Mouse (Mus musculus) G1E (cell line): ENCODE results near the gene Pkmyt1. TPM values are rescaled to one million over a fixed set of nuclear protein-coding genes. Genes with fewer than 3 reads are reported as not detected.

Source experiments
- ATAC-seq: 2 replicates; pipeline ENCODE4 v1.8.0; 2016; ENCODE audit warnings: mild to moderate bottlenecking; ENCODE audit not compliant: insufficient number of reproducible peaks, poor library complexity, low FRiP score, severe bottlenecking; ENCODE audit errors: extremely low read depth
- DNase-seq: peaks from one replicate; pipeline ENCODE4 v3.0.0; 2012; ENCODE audit warnings: low spot score
- H3K27me3 ChIP-seq: 2 replicates; pipeline ENCODE4 v1.6.1; 2012; ENCODE audit warnings: mild to moderate bottlenecking, low read length, inconsistent platforms; ENCODE audit not compliant: insufficient read depth
- H3K36me3 ChIP-seq: replicated peaks from 2 replicates; pipeline ENCODE3; 2012; ENCODE audit warnings: mild to moderate bottlenecking, inconsistent platforms
- H3K4me1 ChIP-seq: 2 replicates; pipeline ENCODE4 v1.6.1; 2012; ENCODE audit warnings: low read depth, low read length, inconsistent platforms, mixed read lengths; ENCODE audit not compliant: insufficient read depth
- H3K4me3 ChIP-seq: 2 replicates; pipeline ENCODE4 v1.5.1; 2012; ENCODE audit warnings: low read depth, mild to moderate bottlenecking, inconsistent platforms, low read length, moderate library complexity, mixed read lengths
- H3K9me3 ChIP-seq: replicated peaks from 2 replicates; pipeline ENCODE4 v1.6.1; 2012; ENCODE audit warnings: inconsistent platforms
- CTCF ChIP-seq: IDR thresholded peaks from 2 replicates; pipeline ENCODE4 v1.5.1; 2012; ENCODE audit warnings: low read depth, low read length, inconsistent platforms, mixed read lengths
- GATA1 ChIP-seq: IDR thresholded peaks from 2 replicates; pipeline ENCODE4 v1.6.1; 2012; ENCODE audit warnings: borderline replicate concordance, low read length, inconsistent platforms, mixed read lengths
- GATA2 ChIP-seq: IDR thresholded peaks from 2 replicates; pipeline ENCODE4 v1.6.1; 2012; ENCODE audit warnings: low read depth, low read length, inconsistent platforms, borderline replicate concordance
- POLR2AphosphoS5 ChIP-seq: IDR thresholded peaks from 2 replicates; pipeline ENCODE4 v1.6.1; 2012; ENCODE audit warnings: low read depth, low read length, inconsistent platforms; ENCODE audit not compliant: insufficient replicate concordance
- TAL1 ChIP-seq: conservative IDR thresholded peaks from 2 replicates; pipeline ENCODE4 v1.6.1; 2012; ENCODE audit warnings: low read depth, low read length, inconsistent platforms, mixed read lengths
- polyA plus RNA-seq: library from polyadenylated mRNA; stranded (reverse); fragments of >175 nt; gene quantifications from 2 replicates; pipeline ENCODE4 v1.2.3, GENCODE M21; 2012
- total RNA-seq, 2 experiments: library from RNA; stranded (forward) in 1 of 2; stranded (reverse) in 1 of 2; fragments of 200-1000 nt in 1 of 2; fragments of >200 nt in 1 of 2; fragmentation: Nextera tagmentation in 1 of 2; gene quantifications; 2 replicates each; pipeline ENCODE4 v1.2.3; 2014 to 2017

Pkmyt1 gene
- total and polyA plus RNA-seq, 3 experiments, result 10.8 to 125 (median 33.5) TPM

GRCm38 (mm10) chr17:23740598-23741021 is 14.5 kb downstream of the Pkmyt1 start, which contains the start of gene Paqr4:
Paqr4 (minus strand) TSS chr17:23740867.
- no peaks in the 10 kb centered on the region for H3K9me3 ChIP-seq
- peak within 1 kb of the TSS; percentile 70 for H3K4me3 ChIP-seq
- peaks cover 75% of the 10 kb centered on the region for H3K27me3 ChIP-seq
- peaks cover 22% of the 10 kb centered on the region for H3K36me3 ChIP-seq
- H3K4me1 ChIP-seq, result peaks cover 43% of the 10 kb centered on the region
- DNase-seq (no peak), ATAC-seq (peak; percentile 24; the same call in 1 of the 2 replicates)
- TF ChIP-seq TAL1, result no peak
- no peak for TF ChIP-seq POLR2AphosphoS5
- TF ChIP-seq GATA1, result no peak
- TF ChIP-seq CTCF, result no peak
- TF ChIP-seq GATA2, result no peak

GRCm38 (mm10) chr17:23741359-23742209 is 15.4 kb downstream of the Pkmyt1 start:
- Histone ChIP-seq H3K4me3 (no peak overlapping the region), H3K9me3 (no peaks in the 10 kb centered on the region), H3K27me3 (peaks cover 83% of the 10 kb centered on the region), H3K36me3 (peaks cover 12% of the 10 kb centered on the region), H3K4me1 (peaks cover 52% of the 10 kb centered on the region)
- TF ChIP-seq GATA2, result no peak
- no peak for TF ChIP-seq POLR2AphosphoS5
- no peak for TF ChIP-seq TAL1
- TF ChIP-seq CTCF, result no peak
- TF ChIP-seq GATA1, result no peak
- no peak for DNase-seq
- ATAC-seq, result no peak

GRCm38 (mm10) chr17:23742210-23742793 is 16.2 kb downstream of the Pkmyt1 start:
- no peak for DNase-seq
- H3K4me3 ChIP-seq, result no peak overlapping the region
- peaks cover 5% of the 10 kb centered on the region for H3K36me3 ChIP-seq
- TF ChIP-seq GATA2 (no peak), GATA1 (no peak), POLR2AphosphoS5 (no peak), TAL1 (no peak), CTCF (no peak)
- H3K27me3 ChIP-seq, result peaks cover 88% of the 10 kb centered on the region
- peaks cover 57% of the 10 kb centered on the region for H3K4me1 ChIP-seq
- no peaks in the 10 kb centered on the region for H3K9me3 ChIP-seq
- no peak for ATAC-seq

- no peak overlapping the region for H3K4me3 ChIP-seq
- H3K9me3 ChIP-seq, result no peaks in the 10 kb centered on the region
- no peak for TF ChIP-seq GATA1
- no peak for TF ChIP-seq TAL1
- TF ChIP-seq POLR2AphosphoS5, result no peak
- TF ChIP-seq GATA2, result no peak
- TF ChIP-seq CTCF, result no peak
- ATAC-seq (no peak), DNase-seq (no peak)
- peaks cover 56% of the 10 kb centered on the region for H3K4me1 ChIP-seq
- peaks cover 86% of the 10 kb centered on the region for H3K27me3 ChIP-seq
- H3K36me3 ChIP-seq, result no peaks in the 10 kb centered on the region
Measured at GRCm38 (mm10) chr17:23742941-23743340, 16.8 kb downstream of the Pkmyt1 start.

- peaks cover 80% of the 10 kb centered on the region for H3K27me3 ChIP-seq
- ATAC-seq (no peak), DNase-seq (no peak)
- no peak overlapping the region for H3K4me3 ChIP-seq
- peaks cover 66% of the 10 kb centered on the region for H3K4me1 ChIP-seq
- TF ChIP-seq CTCF (no peak), GATA2 (no peak), TAL1 (no peak), GATA1 (no peak), POLR2AphosphoS5 (no peak)
- no peaks in the 10 kb centered on the region for H3K9me3 ChIP-seq
- no peaks in the 10 kb centered on the region for H3K36me3 ChIP-seq
Measured at GRCm38 (mm10) chr17:23744076-23744475, 17.9 kb downstream of the Pkmyt1 start.

- TF ChIP-seq TAL1 (no peak), GATA2 (no peak), POLR2AphosphoS5 (no peak), CTCF (no peak), GATA1 (no peak)
- peaks cover 67% of the 10 kb centered on the region for H3K4me1 ChIP-seq
- no peaks in the 10 kb centered on the region for H3K36me3 ChIP-seq
- H3K9me3 ChIP-seq, result no peaks in the 10 kb centered on the region
- H3K4me3 ChIP-seq, result no peak overlapping the region
- no peak for ATAC-seq
- H3K27me3 ChIP-seq, result peaks cover 75% of the 10 kb centered on the region
- no peak for DNase-seq
Measured at GRCm38 (mm10) chr17:23744651-23745050, 18.5 kb downstream of the Pkmyt1 start.
